Mouse (Mus musculus): Measurements from ENCODE around the gene Klrc3. TPM values are rescaled to one million over a fixed set of nuclear protein-coding genes. Genes with fewer than 3 reads are reported as not detected.

Klrc3 gene
- 0.08 TPM in 1 of 2 replicates, not detected in the other for polyA plus RNA-seq (2012; rRNA removed)

GRCm38 (mm10) chr6:129643237-129643636, at the start of gene Klrc3:
Klrc3 (minus strand) TSS chr6:129643337.

GRCm38 (mm10) chr6:129678873-129679272, 35.7 kb upstream of the Klrc3 start, which contains the start of gene Klrc1:
Klrc1 (minus strand) TSS chr6:129678973.

GRCm38 (mm10) chr6:129660589-129660988, 17.5 kb upstream of the Klrc3 start, which contains the start of gene Klrc2:
Klrc2 (minus strand) TSS chr6:129660689.

GRCm38 (mm10) chr6:129623735-129624134, 19.4 kb downstream of the Klrc3 start, which contains the start of gene Klrk1:
Klrk1 (minus strand) TSS chr6:129623864.

GRCm38 (mm10) chr6:129591508-129591907, 51.6 kb downstream of the Klrc3 start, which contains the start of gene Klrd1:
Klrd1 (plus strand) TSS chr6:129591782.

Other genes with a start within 250 kb of the Klrc3 start
- gene Clec1b, start 246.0 kb downstream of the Klrc3 start, polyA plus RNA-seq (2012; rRNA removed) = 15.9 and 16.5 TPM in 2 replicates
- gene Clec9a, start 234.5 kb downstream of the Klrc3 start, polyA plus RNA-seq (2012; rRNA removed) = 2.0 TPM in 2 replicates
- gene Clec1a, start 191.3 kb downstream of the Klrc3 start, polyA plus RNA-seq (2012; rRNA removed) = 0.17 and 0.26 TPM in 2 replicates
- 1.2 and 2.1 TPM in 2 replicates for gene Olr1, start 136.2 kb downstream of the Klrc3 start, polyA plus RNA-seq (2012; rRNA removed)
- gene Tmem52b, start 130.8 kb downstream of the Klrc3 start, polyA plus RNA-seq (2012; rRNA removed) = 0.01 TPM in 1 of 2 replicates, not detected in the other
- 29.6 and 32.6 TPM in 2 replicates for gene Gabarapl1, start 110.2 kb downstream of the Klrc3 start, polyA plus RNA-seq (2012; rRNA removed)
- 0.14 and 0.29 TPM in 2 replicates for gene Klre1, start 65.4 kb downstream of the Klrc3 start, polyA plus RNA-seq (2012; rRNA removed)
- gene Klrd1, start 51.6 kb downstream of the Klrc3 start, polyA plus RNA-seq (2012; rRNA removed) = 1.0 and 1.3 TPM in 2 replicates
- gene Klrk1, start 19.5 kb downstream of the Klrc3 start, polyA plus RNA-seq (2012; rRNA removed) = 0.71 and 1.2 TPM in 2 replicates
- 0.12 and 0.13 TPM in 2 replicates for gene Klrc2, start 17.4 kb upstream of the Klrc3 start, polyA plus RNA-seq (2012; rRNA removed)
- gene Klrc1, start 35.6 kb upstream of the Klrc3 start, polyA plus RNA-seq (2012; rRNA removed) = 0.52 and 0.71 TPM in 2 replicates
- gene Klri1, start 73.8 kb upstream of the Klrc3 start, polyA plus RNA-seq (2012; rRNA removed) = not detected in 2 replicates
- gene Klri2, start 97.1 kb upstream of the Klrc3 start, polyA plus RNA-seq (2012; rRNA removed) = 0.02 and 0.06 TPM in 2 replicates
- gene Gm156, start 140.9 kb upstream of the Klrc3 start, polyA plus RNA-seq (2012; rRNA removed) = not detected in 2 replicates
- not detected in 2 replicates for gene Gm17631, start 219.3 kb upstream of the Klrc3 start, polyA plus RNA-seq (2012; rRNA removed)
- 0.81 and 0.88 TPM in 2 replicates for gene Klra17, start 233.3 kb upstream of the Klrc3 start, polyA plus RNA-seq (2012; rRNA removed)

All from liver, embryonic 18 days (tissue).